Mouse (Mus musculus) urinary bladder, postnatal 4 days (tissue): ENCODE data around the gene Ifitm1.
"Not testable (repeated sequence)": the region's sequence is repeated elsewhere in the genome, so short reads cannot be mapped to it uniquely, and the experiment has no call there.

Source experiments
- DNase-seq, 2 experiments: peaks; one replicate each; pipeline ENCODE4 v3.0.0; 2021 to 2022; ENCODE audit warnings: low spot score in 2 of 2

Ifitm1 gene

DNA sequence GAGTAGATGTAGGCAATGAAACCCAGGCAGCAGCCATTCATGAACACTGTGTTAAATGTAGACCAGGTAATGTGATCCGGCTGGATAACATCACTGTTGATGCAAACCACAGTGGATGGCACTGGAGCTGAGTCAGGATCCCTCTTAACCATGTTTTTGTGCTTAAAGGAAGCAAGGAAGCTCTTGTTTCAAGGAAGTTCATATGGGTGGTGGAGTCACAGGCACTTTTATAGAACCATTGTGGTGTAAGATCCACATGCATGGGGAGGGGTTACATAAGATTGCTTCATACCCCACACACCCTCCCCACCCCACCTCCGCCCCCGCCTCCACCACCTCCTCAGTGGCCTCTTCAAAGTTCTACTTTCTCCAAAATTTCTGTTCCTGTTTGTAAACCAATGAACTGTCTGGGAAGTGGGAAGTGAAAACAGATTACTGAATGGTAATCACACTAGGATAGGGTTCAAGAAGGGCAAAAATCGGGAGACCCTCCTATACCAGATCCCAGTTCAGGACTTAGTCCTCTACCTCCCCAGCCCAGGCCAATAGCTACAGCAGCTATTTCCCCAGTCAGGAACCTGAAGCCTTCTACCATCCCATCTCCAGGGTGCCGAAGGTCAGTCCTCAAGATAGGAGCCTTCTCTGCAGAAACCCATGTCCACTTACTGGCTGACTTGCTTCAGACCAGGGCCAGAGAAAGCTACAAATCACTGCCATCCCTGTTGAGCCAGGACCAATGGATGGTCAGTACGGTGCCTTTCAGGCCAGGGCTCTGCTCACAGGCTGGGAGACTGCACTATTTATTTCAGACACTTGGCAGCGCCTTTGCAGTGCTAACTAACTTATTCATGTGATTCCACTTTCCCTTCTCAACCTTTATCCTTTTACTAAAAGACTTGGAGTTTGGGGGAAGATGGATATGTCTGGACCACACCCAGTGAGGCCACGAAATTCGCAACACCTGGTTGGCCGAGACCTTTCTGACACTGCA, 50.0 kb downstream of the Ifitm1 start:
- no peak for DNase-seq

DNA sequence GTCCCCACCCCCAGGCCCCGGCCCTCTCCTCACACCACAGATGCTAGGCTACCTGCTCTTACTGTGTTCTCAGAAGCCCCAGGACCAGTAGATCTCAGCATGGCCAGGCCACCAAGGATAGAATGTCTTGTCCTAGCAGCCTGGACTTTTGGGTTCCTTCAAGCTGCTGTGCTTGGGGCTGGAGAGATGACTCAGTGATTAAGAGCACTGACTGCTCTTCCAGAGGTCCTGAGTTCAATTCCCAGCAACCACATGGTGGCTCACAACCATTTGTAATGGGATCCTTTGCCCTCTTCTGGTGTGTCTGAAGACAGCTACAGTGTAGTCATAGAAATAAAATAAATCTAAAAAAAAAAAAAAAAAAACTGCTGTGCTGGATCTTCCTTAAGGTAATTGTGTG, 50.8 kb downstream of the Ifitm1 start, which contains the start of gene Ifitm6:
Gene Ifitm6, minus strand, starts transcription at position 101 of the 400 bp plus-strand sequence.
- not testable (repeated sequence) for DNase-seq

DNA sequence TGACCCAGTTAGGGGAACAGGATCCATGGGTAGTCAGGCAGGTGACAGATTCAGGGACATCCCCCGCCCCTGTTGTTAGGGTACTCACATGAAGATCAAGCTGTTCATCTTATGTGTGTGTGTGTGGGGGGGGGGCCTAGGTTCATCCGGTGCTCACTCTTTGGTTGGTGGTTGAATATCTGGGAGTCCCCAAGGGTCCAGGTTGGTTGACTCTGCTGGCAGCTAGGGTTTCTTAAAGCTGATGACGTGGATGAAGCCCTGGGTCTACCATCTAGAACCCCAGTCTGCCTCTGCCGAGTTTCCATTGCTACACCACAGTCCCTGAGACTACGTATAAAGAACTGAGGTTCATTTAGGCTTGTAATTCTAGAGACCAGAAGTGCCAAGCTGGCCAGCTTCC, 52.0 kb downstream of the Ifitm1 start:
- no peak for DNase-seq
